Mouse (Mus musculus) central nervous system, embryonic 14 days (tissue): ENCODE measurements around the gene Ankrd6. TPM values are rescaled to one million over a fixed set of nuclear protein-coding genes. Genes with fewer than 3 reads are reported as not detected.

Experiments used
- polyA plus RNA-seq: library from polyadenylated mRNA; depleted of rRNA; stranded (reverse); fragments of >200 nt; gene quantifications from 2 replicates; pipeline ENCODE4 v1.2.3, GENCODE M21; 2012; rRNA removed

Gene Ankrd6
- 14.4 and 17.3 TPM in 2 replicates for polyA plus RNA-seq

GRCm38 (mm10) chr4:32950356-32951034 lies at the start of gene Ankrd6:
Gene Ankrd6 (minus strand): TSS chr4:32950841.

GRCm38 (mm10) chr4:32982716-32983175 lies 32.1 kb upstream of the Ankrd6 start, which contains the start of gene Rragd:
Gene Rragd (plus strand): TSS chr4:32983037.

GRCm38 (mm10) chr4:32799966-32800576 lies 150.6 kb downstream of the Ankrd6 start, which contains the start of gene Lyrm2:
Gene Lyrm2 (plus strand): TSS chr4:32800253.

Other genes starting within 250 kb of the Ankrd6 start
- gene Lyrm2, start 150.6 kb downstream of the Ankrd6 start, polyA plus RNA-seq: 98.3 and 112 TPM in 2 replicates
- gene Rragd, start 32.2 kb upstream of the Ankrd6 start, polyA plus RNA-seq: 19.9 and 21.2 TPM in 2 replicates
- gene Ube2j1, start 80.6 kb upstream of the Ankrd6 start, polyA plus RNA-seq: 37.0 TPM in 2 replicates
- 0.60 and 0.79 TPM in 2 replicates for gene Gabrr2, start 112.2 kb upstream of the Ankrd6 start, polyA plus RNA-seq
- 0.20 and 0.41 TPM in 2 replicates for gene Gabrr1, start 181.7 kb upstream of the Ankrd6 start, polyA plus RNA-seq
- gene Pm20d2, start 238.9 kb upstream of the Ankrd6 start, polyA plus RNA-seq: 3.5 and 4.1 TPM in 2 replicates